Mouse (Mus musculus) retina, postnatal 7 days (tissue): ENCODE measurements at regions not wholly inside any gene's neighbourhood (a gene's known extent, or its start where the extent isn't known, plus 50 kb on each side); places are given as distances from the start of the nearest gene placed in this dataset.

ENCODE experiments used
- DNase-seq: peaks from one replicate; pipeline ENCODE4 v3.0.0-alpha.2; 2012; ENCODE audit warnings: low read depth, low spot score

GRCm38 (mm10) chr7:72362690-72363089 lies 56.3 kb upstream of the Mctp2 start:
- DNase-seq = peak; percentile 33

GRCm38 (mm10) chr7:72391323-72391722 lies 84.9 kb upstream of the Mctp2 start:
- DNase-seq = peak; percentile 23

- DNase-seq = peak; percentile 52
Observed at GRCm38 (mm10) chr7:72400056-72400455, 93.6 kb upstream of the Mctp2 start.

- no peak for DNase-seq
Observed at GRCm38 (mm10) chr7:72406131-72406530, 99.7 kb upstream of the Mctp2 start.

GRCm38 (mm10) chr7:72408409-72408986 lies 102.1 kb upstream of the Mctp2 start:
- DNase-seq = no peak

- no peak for DNase-seq
Observed at GRCm38 (mm10) chr7:72438552-72438951, 132.1 kb upstream of the Mctp2 start.

GRCm38 (mm10) chr7:72442001-72442400 lies 135.6 kb upstream of the Mctp2 start:
- no peak for DNase-seq

GRCm38 (mm10) chr7:72444016-72444415 lies 137.6 kb upstream of the Mctp2 start:
- no peak for DNase-seq

GRCm38 (mm10) chr7:72444792-72445191 lies 138.4 kb upstream of the Mctp2 start:
- no peak for DNase-seq

GRCm38 (mm10) chr7:72446911-72447310 lies 140.5 kb upstream of the Mctp2 start:
- DNase-seq = no peak

GRCm38 (mm10) chr7:72462978-72463377 lies 156.6 kb upstream of the Mctp2 start:
- DNase-seq = no peak

GRCm38 (mm10) chr7:72464658-72465057 lies 158.2 kb upstream of the Mctp2 start:
- no peak for DNase-seq

- no peak for DNase-seq
Observed at GRCm38 (mm10) chr7:72469691-72470090, 163.3 kb upstream of the Mctp2 start.

GRCm38 (mm10) chr7:72474751-72475150 lies 168.3 kb upstream of the Mctp2 start:
- DNase-seq = no peak

GRCm38 (mm10) chr7:72478936-72479335 lies 172.5 kb upstream of the Mctp2 start:
- no peak for DNase-seq

- DNase-seq = no peak
Observed at GRCm38 (mm10) chr7:72481275-72481674, 174.9 kb upstream of the Mctp2 start.

GRCm38 (mm10) chr7:72490161-72490560 lies 183.8 kb upstream of the Mctp2 start:
- no peak for DNase-seq

GRCm38 (mm10) chr7:72493292-72493691 lies 186.9 kb upstream of the Mctp2 start:
- DNase-seq = no peak

- no peak for DNase-seq
Observed at GRCm38 (mm10) chr7:72496933-72497631, 190.7 kb upstream of the Mctp2 start.

GRCm38 (mm10) chr7:72498562-72499230 lies 192.3 kb upstream of the Mctp2 start:
- no peak for DNase-seq

GRCm38 (mm10) chr7:72499788-72500187 lies 193.4 kb upstream of the Mctp2 start:
- no peak for DNase-seq

- DNase-seq = no peak
Observed at GRCm38 (mm10) chr7:72500190-72500589, 193.8 kb upstream of the Mctp2 start.

- DNase-seq = no peak
Observed at GRCm38 (mm10) chr7:72500996-72501395, 194.6 kb upstream of the Mctp2 start.
